Mouse (Mus musculus): ENCODE measurements at regions not wholly inside any gene's neighbourhood (a gene's known extent, or its start where the extent isn't known, plus 50 kb on each side); places are given as distances from the start of the nearest gene placed in this dataset.
"Not testable (repeated sequence)": the region's sequence is repeated elsewhere in the genome, so short reads cannot be mapped to it uniquely, and the experiment has no call there.

DNA sequence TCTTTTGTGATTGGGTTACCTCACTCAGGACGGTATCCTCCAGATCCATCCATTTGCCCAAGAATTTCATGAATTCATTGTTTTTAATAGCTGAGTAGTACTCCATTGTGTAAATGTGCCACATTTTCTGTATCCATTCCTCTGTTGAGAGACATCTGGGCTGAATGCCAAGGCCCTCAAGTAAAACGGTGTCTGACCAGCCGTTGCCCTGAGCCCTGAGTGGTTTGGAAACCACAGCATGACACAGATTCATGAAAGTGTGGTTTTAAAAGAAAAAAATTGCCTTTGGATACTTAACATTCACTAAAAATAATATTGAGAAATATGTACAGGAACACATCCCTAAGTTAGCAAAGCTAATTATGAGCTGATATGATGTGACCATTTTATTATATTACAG is 226.1 kb downstream of the Dact1 start:
- ATAC-seq (ENCODE audit: borderline replicate concordance, extremely low read depth, low FRiP score, low TSS enrichment); H3K27ac ChIP-seq: not testable (repeated sequence)
- 50% methylated on average over 3 of the region's 3 CpGs for WGBS

DNA sequence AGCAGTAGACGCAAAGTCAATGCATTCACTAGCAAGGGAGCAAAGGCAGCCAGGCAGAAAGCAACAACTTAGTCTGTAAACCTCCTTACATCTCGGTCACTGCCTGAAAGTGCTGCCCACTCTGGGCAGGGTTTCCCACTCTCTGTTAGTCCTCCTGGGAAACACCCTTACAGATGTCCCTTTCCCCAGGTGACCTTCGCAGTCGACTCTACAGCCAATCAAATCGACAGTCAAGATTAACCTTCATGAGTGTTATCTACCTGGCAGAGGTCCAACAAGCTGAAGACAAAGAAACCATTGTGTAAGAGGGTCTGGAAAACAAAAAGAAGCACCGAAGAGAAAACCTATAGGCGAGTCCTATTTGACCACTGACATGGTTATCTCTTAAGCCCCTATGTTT is 229.0 kb downstream of the Dact1 start:
- Histone ChIP-seq H3K9me3 (no peaks in the 10 kb centered on the region), H3K4me2 (no peak overlapping the region), H3K27me3 (no peaks in the 10 kb centered on the region), H3K9ac (no peak overlapping the region), H3K4me3 (no peak overlapping the region), H3K4me1 (no peaks in the 10 kb centered on the region), H3K27ac (no peak overlapping the region), H3K36me3 (no peaks in the 10 kb centered on the region)
- WGBS: 49% methylated on average over 7 of the region's 7 CpGs
- no peak for ATAC-seq (ENCODE audit: borderline replicate concordance, extremely low read depth, low FRiP score, low TSS enrichment)

More for the DNA sequence above, 226.1 kb downstream of the Dact1 start:
- H3K9me3 ChIP-seq, H3K4me3 ChIP-seq, H3K9ac ChIP-seq, H3K36me3 ChIP-seq, H3K27me3 ChIP-seq, H3K4me1 ChIP-seq, H3K4me2 ChIP-seq: not testable (repeated sequence)

DNA sequence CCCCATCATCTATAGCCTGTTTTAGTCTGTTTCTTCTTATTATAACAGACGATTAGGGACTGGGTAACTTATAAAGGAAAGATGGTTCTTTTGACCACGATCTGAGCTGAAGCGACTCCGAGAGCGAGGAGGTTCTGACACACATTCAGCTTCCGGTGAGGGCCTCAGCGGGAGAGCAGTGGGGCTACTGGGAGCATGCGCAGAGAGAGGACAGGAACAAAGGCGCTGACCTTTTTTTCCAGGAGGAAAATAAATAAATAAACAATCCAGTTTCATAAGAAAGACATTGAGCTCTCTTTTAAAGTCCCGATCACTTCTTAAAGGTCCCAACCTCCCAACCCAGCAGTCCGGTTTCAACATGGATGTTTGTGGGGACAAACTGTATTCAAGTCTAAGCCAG is 230.6 kb downstream of the Dact1 start:
- H3K4me3 ChIP-seq: no peak overlapping the region
- H3K9ac ChIP-seq: no peak overlapping the region
- H3K4me1 ChIP-seq: peaks cover 3% of the 10 kb centered on the region; the same call in 1 of the 2 replicates
- H3K9me3 ChIP-seq: no peaks in the 10 kb centered on the region
- no peak for ATAC-seq (ENCODE audit: borderline replicate concordance, extremely low read depth, low FRiP score, low TSS enrichment)
- WGBS: 87% methylated on average over 11 of the region's 11 CpGs
- no peaks in the 10 kb centered on the region for H3K27me3 ChIP-seq
- no peaks in the 10 kb centered on the region for H3K36me3 ChIP-seq
- H3K27ac ChIP-seq: no peak overlapping the region
- no peak overlapping the region for H3K4me2 ChIP-seq

DNA sequence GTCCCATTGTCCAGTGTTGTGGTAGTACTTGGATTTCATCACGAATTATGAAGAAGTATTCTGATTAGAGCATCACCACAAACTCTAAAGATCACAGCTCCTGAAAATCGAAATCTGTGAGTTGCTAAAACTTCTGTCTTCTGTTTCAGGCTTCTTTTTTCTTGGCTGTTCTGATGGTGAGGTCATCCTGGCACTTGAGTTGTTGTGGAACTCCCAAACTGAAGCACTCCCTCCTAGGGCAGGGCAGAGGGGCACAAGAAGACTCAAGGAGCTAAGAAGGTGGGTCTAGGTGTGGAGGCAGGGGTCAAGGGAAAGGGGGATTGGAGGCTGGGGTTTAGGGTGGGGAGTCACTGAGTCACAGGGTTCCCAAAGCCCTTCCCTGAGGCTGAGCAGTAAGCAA is 232.3 kb downstream of the Dact1 start:
- H3K4me1 ChIP-seq: peaks cover 3% of the 10 kb centered on the region; the same call in 1 of the 2 replicates
- no peak overlapping the region for H3K4me2 ChIP-seq
- WGBS: 75% methylated on average over 2 of the region's 2 CpGs
- H3K27ac ChIP-seq: no peak overlapping the region
- H3K27me3 ChIP-seq: no peaks in the 10 kb centered on the region
- no peak overlapping the region for H3K4me3 ChIP-seq
- H3K36me3 ChIP-seq: no peaks in the 10 kb centered on the region
- H3K9me3 ChIP-seq: no peaks in the 10 kb centered on the region
- no peak for ATAC-seq (ENCODE audit: borderline replicate concordance, extremely low read depth, low FRiP score, low TSS enrichment)
- H3K9ac ChIP-seq: no peak overlapping the region

DNA sequence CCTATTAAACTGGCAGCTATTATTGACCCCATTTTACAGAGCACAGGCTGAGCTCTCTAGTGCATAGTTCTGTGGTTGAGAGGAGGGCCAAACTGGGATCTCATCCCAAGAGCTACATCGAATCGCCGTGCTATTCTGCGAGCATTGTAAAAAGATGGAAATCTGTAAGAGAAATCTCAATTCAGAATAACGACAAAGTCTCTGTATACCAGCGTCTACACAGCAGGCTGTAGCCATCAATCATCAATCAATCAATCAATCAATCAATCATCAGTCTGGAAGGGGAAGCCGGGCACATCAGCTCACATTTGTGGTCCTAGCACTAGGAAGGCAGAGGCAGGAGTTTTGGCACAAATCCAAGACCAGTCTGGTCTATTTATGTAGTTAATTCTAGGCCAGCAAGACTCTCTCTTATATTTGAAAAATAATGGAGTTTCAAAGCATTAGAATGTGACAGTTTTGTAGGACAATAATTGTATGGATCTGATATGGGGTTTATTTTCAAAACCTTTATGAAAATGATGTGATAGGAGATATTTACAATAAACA is 234.0 kb downstream of the Dact1 start:
- 64% methylated on average over 7 of the region's 7 CpGs for WGBS
- H3K27me3 ChIP-seq: no peaks in the 10 kb centered on the region
- H3K36me3 ChIP-seq: no peaks in the 10 kb centered on the region
- H3K9ac ChIP-seq: no peak overlapping the region
- H3K4me2 ChIP-seq: no peak overlapping the region
- H3K4me1 ChIP-seq: peaks cover 3% of the 10 kb centered on the region; the same call in 1 of the 2 replicates
- H3K27ac ChIP-seq: no peak overlapping the region
- no peak for ATAC-seq (ENCODE audit: borderline replicate concordance, extremely low read depth, low FRiP score, low TSS enrichment)
- no peaks in the 10 kb centered on the region for H3K9me3 ChIP-seq
- H3K4me3 ChIP-seq: no peak overlapping the region

DNA sequence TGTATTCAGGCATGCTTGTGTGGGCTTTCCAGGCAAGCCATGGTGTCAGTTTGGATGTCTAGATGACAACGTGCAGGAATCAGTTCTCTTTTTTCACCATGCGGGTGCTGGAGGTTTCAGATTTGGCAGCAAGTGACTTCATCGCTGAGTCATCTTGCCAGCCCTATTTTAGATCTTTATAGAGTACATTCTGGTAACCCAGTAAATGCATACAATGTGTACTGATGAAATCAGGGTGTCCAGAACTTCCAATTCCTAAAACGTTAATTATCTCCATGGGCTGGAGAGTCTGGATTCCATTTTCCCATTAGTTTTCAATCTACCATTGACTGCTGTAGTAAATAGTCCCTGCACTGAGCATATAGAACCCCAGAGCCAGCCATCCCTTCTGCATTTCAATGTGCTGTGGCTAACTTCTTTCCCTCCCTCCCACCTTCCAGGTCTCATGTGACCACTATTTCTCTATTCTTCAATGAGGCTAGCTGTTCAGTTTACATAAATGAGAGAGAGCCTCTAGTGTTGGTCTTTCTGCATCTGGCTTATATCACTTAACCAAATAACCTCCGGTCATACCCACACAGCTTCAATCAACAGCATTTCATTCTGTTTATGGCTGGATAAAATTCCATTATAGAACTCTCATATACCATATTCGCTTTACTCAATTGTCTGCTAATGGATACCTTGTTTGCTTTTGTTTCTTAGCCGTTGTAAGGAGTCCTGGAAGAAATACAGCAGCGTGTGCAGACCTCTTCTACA is 234.9 kb downstream of the Dact1 start:
- ATAC-seq (ENCODE audit: borderline replicate concordance, extremely low read depth, low FRiP score, low TSS enrichment): no peak
- no peaks in the 10 kb centered on the region for H3K36me3 ChIP-seq
- no peak overlapping the region for H3K9ac ChIP-seq
- no peak overlapping the region for H3K4me2 ChIP-seq
- no peaks in the 10 kb centered on the region for H3K9me3 ChIP-seq
- no peaks in the 10 kb centered on the region for H3K27me3 ChIP-seq
- no peak overlapping the region for H3K4me3 ChIP-seq
- H3K4me1 ChIP-seq: peaks cover 3% of the 10 kb centered on the region; the same call in 1 of the 2 replicates
- WGBS: 40% methylated on average over 8 of the region's 8 CpGs
- H3K27ac ChIP-seq: no peak overlapping the region

DNA sequence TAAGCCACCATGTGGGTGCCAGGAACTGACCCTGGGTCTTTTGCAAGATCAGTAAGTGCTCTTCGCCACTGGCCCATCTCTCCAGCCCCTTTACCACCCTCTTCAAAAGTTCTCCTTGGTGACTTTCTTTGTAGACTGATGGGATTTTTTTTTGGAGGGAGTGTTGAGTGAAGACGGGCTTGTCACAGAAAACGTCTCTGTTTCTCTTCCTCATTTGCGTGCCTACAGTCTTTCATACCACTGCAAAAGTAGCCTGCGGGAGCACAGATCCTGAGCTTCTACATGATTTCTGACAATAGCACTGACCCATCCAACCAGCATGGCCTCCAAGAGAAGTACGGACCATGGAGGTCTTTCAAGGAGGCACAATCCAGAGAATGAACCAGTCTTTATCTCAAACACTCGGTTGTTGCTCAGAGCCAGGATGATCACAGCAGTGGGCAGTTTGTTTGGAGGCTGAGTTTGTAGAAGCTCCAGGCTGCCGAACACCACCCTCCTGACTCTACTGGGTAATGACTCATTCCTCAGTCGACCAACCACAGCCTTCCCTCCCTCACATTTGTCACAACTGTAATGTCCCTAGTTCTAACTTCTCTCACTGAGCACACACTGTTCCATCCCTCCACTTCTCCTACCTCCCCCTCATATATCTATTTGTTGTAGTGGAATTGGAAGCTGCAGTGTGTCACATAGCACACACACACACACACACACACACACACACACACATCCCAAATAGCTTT is 237.0 kb downstream of the Dact1 start:
- Histone ChIP-seq H3K27me3 (no peaks in the 10 kb centered on the region), H3K27ac (no peak overlapping the region), H3K9ac (no peak overlapping the region), H3K9me3 (no peaks in the 10 kb centered on the region), H3K36me3 (no peaks in the 10 kb centered on the region), H3K4me2 (no peak overlapping the region), H3K4me1 (peaks cover 3% of the 10 kb centered on the region; the same call in 1 of the 2 replicates), H3K4me3 (no peak overlapping the region)
- ATAC-seq (ENCODE audit: borderline replicate concordance, extremely low read depth, low FRiP score, low TSS enrichment): no peak
- 81% methylated on average over 9 of the region's 9 CpGs for WGBS

DNA sequence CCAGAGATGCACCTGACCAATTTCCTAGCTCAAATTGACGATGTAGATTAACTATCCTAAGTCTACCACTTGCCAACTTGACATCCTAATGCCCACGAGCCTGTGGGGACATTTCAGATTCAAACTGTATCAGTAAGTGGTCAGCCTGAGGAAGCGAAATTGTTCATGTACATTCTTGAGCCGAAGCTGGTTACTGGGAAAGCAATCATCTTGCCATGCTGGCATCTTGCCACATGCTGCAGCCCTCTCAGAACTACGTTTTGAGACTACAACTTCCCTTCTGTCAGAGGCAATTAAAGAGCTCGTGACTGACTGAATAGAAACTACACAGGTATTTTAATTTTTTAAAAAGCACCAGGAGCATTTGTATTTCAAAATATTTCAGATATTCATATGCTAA is 239.7 kb downstream of the Dact1 start:
- no peaks in the 10 kb centered on the region for H3K9me3 ChIP-seq
- no peak overlapping the region for H3K4me3 ChIP-seq
- H3K36me3 ChIP-seq: no peaks in the 10 kb centered on the region
- H3K27ac ChIP-seq: no peak overlapping the region
- ATAC-seq (ENCODE audit: borderline replicate concordance, extremely low read depth, low FRiP score, low TSS enrichment): no peak
- H3K27me3 ChIP-seq: no peaks in the 10 kb centered on the region
- H3K9ac ChIP-seq: no peak overlapping the region
- peaks cover 2% of the 10 kb centered on the region; the same call in 1 of the 2 replicates for H3K4me1 ChIP-seq
- WGBS: 41% methylated on average over 6 of the region's 6 CpGs
- H3K4me2 ChIP-seq: no peak overlapping the region

DNA sequence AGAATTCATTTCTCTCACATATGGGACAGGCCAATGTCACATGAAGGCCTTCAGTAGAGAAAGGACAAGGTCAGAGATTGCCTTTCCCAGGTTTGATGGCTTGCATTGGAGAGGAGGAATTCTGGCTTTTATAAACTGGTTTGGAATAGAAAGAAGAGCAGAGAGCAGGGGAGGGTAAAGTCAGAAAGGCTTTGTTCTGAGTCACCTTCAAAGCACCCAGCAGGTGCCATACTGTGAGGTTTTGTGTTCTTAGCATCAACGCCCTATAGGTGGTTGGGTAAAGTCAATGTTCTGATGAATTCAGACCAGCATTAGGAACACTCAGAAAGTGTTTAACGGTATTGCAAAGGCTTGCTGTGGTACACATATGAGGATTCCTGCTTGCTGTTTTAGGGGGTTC is 244.5 kb downstream of the Dact1 start:
- Histone ChIP-seq H3K4me3 (no peak overlapping the region), H3K36me3 (no peaks in the 10 kb centered on the region), H3K27ac (no peak overlapping the region), H3K9me3 (no peaks in the 10 kb centered on the region), H3K27me3 (no peaks in the 10 kb centered on the region), H3K9ac (no peak overlapping the region), H3K4me1 (no peaks in the 10 kb centered on the region), H3K4me2 (no peak overlapping the region)
- ATAC-seq (ENCODE audit: borderline replicate concordance, extremely low read depth, low FRiP score, low TSS enrichment): no peak
- WGBS: 69% methylated on average over 2 of the region's 2 CpGs

DNA sequence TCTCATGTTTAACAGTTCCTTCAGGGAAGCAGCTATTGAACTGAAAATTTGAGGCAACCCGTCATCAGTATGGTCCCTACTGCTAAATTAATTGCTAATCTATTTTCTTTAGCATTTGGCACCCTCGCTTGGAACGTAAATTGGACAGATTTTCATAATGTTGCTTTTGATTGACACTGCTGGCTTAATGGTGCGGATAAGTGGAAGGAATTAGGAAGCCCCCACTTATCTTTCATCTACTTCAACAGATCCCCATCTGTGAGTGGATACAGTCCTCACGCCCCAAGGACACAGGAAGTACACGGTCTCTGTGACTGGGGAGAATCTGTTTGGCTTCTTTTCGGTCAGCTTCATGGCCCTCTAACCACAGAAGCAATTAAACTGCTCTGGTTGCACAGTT is 251.6 kb downstream of the Dact1 start:
- H3K9ac ChIP-seq: no peak overlapping the region
- 69% methylated on average over 7 of the region's 7 CpGs for WGBS
- no peak overlapping the region for H3K4me2 ChIP-seq
- no peaks in the 10 kb centered on the region for H3K4me1 ChIP-seq
- no peaks in the 10 kb centered on the region for H3K9me3 ChIP-seq
- no peak overlapping the region for H3K4me3 ChIP-seq
- no peak overlapping the region for H3K27ac ChIP-seq
- H3K27me3 ChIP-seq: no peaks in the 10 kb centered on the region
- ATAC-seq (ENCODE audit: borderline replicate concordance, extremely low read depth, low FRiP score, low TSS enrichment): no peak
- no peaks in the 10 kb centered on the region for H3K36me3 ChIP-seq

DNA sequence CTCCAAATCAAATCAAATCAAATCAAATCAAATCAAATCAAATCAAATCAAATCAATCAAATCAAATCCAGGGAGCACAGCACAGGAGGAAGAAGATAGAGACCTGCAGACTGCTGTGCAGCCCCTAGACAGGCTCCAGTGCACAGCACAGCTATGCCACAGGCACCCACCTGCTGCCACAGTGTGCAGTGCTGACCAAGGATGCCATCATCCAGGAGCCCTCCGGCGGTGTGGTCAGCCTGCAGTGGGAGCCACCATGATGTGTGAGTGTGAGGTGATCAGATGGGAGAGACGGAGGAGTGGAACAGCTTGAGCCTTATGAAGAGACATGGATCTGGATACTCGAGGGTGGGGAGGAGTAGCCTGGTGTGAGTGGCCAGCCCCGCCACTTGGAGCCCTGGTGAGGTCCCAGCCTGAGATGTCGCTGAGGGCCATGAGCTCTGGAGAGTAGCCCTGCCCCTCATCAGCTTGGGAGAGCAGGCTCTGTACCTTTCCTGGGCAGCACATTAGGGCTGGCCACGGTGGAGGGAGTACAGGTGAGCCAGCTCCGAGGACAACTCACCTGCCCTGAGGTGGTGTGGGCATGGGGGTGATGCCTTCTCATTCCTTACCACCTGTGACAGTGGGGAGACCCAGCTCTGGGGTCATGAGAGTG is 252.4 kb downstream of the Dact1 start:
- Histone ChIP-seq H3K27ac (no peak overlapping the region), H3K9ac (no peak overlapping the region), H3K4me2 (no peak overlapping the region), H3K27me3 (no peaks in the 10 kb centered on the region), H3K36me3 (no peaks in the 10 kb centered on the region), H3K4me3 (no peak overlapping the region), H3K4me1 (no peaks in the 10 kb centered on the region), H3K9me3 (no peaks in the 10 kb centered on the region)
- no peak; the same call in 1 of the 2 replicates for ATAC-seq (ENCODE audit: borderline replicate concordance, extremely low read depth, low FRiP score, low TSS enrichment)
- 79% methylated on average over 8 of the region's 8 CpGs for WGBS

DNA sequence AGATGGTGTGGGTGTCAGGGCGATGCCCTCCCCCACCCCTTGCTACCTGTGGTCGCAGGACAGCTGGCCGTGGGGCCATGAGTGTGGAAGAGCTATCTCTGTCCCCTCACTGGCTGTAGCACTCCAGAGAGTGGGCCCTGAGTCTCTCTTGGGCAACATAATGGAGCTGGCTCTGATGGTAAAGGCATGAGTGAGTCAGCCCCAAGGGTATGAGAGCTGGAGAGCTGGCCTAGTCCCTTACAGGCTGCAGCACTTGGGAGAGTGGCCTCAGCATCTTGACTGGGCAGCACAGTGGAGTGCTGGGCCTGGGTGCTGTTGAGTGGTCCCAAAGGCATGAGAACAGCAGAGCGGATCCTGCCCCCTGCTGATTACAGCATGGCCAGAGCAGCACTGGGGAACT is 253.5 kb downstream of the Dact1 start:
- Histone ChIP-seq H3K9me3 (no peaks in the 10 kb centered on the region), H3K4me2 (no peak overlapping the region), H3K36me3 (no peaks in the 10 kb centered on the region), H3K4me3 (no peak overlapping the region), H3K27ac (no peak overlapping the region), H3K27me3 (no peaks in the 10 kb centered on the region), H3K9ac (no peak overlapping the region), H3K4me1 (no peaks in the 10 kb centered on the region)
- 91% methylated on average over 4 of the region's 4 CpGs for WGBS
- no peak for ATAC-seq (ENCODE audit: borderline replicate concordance, extremely low read depth, low FRiP score, low TSS enrichment)

Data from lung, embryonic 15.5 days (tissue).